Mouse (Mus musculus) heart, postnatal 0 days (tissue): ENCODE data around the gene St8sia2.

ENCODE experiments used
- CTCF ChIP-seq: IDR thresholded peaks from 2 replicates; pipeline ENCODE4 v1.5.1; 2016; ENCODE audit warnings: antibody characterized with exemption, control low read depth, low read depth
- EP300 ChIP-seq: IDR thresholded peaks from 2 replicates; pipeline ENCODE4 v1.6.1; 2016; ENCODE audit warnings: antibody characterized with exemption, low read depth

DNA sequence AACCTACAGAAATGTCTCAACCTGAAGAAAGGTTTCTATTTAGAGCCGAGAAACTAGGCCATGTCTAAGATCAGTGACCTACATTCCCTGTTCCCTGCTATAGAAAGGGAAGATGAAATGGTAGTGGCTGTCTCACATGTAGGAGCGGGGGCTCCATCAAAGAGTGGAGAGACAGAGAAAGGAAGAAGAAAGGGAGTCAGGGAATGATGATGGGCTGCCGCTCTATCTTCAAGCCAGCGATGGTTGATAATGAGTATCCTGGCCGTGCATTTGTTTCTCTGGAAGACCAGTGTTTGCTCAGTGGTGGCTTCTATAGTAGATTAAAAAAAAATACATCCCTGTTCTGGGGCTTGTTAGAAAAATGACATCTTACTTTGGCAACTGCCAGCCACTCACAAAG lies 123.0 kb downstream of the St8sia2 start:
- TF ChIP-seq CTCF: no peak
- TF ChIP-seq EP300: no peak
